Comparison of ENCODE assay signal across 36 mouse cellular contexts in genomic region chr5:121597332-121597731, GRCm38 (mm10). TPM values are rescaled to one million over a fixed set of nuclear protein-coding genes. Genes with fewer than 3 reads are reported as not detected.
DNase-seq lines count a peak whose midpoint lies in the region; ATAC-seq and TF ChIP-seq lines count a peak whose summit lies in the region.
"Had no signal": no experiment of that assay in that cellular context is flagged by ENCODE, and none has a peak within 500 bp of the region (broad histone marks: within the 10 kb centered on the region; RNA-seq: fewer than 3 reads in every experiment).

No protein-coding gene starts in this region.

- H3K36me3 ChIP-seq in lung, postnatal 0 days (ENCODE audit: insufficient read depth, low read length), result no peaks in the 10 kb centered on the region
- H3K36me3 ChIP-seq: G1E; heart, embryonic 13.5 days; liver, embryonic 13.5 days; lung, embryonic 15.5 days; midbrain, embryonic 10.5 days; midbrain, embryonic 15.5 days had no signal

- 0 out of 2 replicates have a peak overlapping the region, but pooled peaks have one; percentile 73 for H3K27ac ChIP-seq in lung, postnatal 0 days (ENCODE audit: low read length)
- peak overlapping the region; percentile 66 for H3K27ac ChIP-seq in bone marrow, adult 2 months (ENCODE audit: control insufficient read depth, insufficient read depth, low read depth, low read length, poor library complexity)
- H3K27ac ChIP-seq: heart, adult 2 months; heart, embryonic 13.5 days; hindbrain, embryonic 14.5 days; liver, embryonic 13.5 days; lung, embryonic 15.5 days; midbrain, embryonic 10.5 days; midbrain, embryonic 15.5 days; stomach, postnatal 0 days had no signal

- TF ChIP-seq EP300 in lung, postnatal 0 days (IDR thresholded peaks at IDR 0.05), result no peak

- no peak for DNase-seq in lung, postnatal 0 days (ENCODE audit: low spot score)
- no peak for DNase-seq in lung, adult 18-20 months
- peak; percentile 24 for DNase-seq in A20 (ENCODE audit: low read depth, low spot score)
- DNase-seq in left cerebral cortex, postnatal 10 days (ENCODE audit: extremely low spot score in 1 of 2, low spot score in 2 of 2), result no peak
- no peak for DNase-seq in lung, postnatal 14 days
- DNase-seq: adrenal gland, postnatal 10 days; cerebellum, adult 2 months; cerebellum, postnatal 14 days; gastrocnemius, postnatal 25 days; heart, adult 2 months; heart, postnatal 10 days; kidney, adult 9 months; kidney, postnatal 10 days; liver, embryonic 13.5 days; lung, postnatal 4 days; right cerebral cortex, adult 18-20 months; thymus, adult 18-20 months; thymus, postnatal 25 days had no signal

- TF ChIP-seq CTCF in lung, postnatal 0 days (IDR thresholded peaks at IDR 0.05), result no peak
- TF ChIP-seq CTCF in bone marrow, adult 2 months (IDR thresholded peaks at IDR 0.05; ENCODE audit: control insufficient read depth, insufficient read depth, low read length), result no peak

- no peak overlapping the region for H3K4me3 ChIP-seq in lung, postnatal 0 days (ENCODE audit: low read depth, low read length)
- no peak overlapping the region for H3K4me3 ChIP-seq in bone marrow, adult 2 months (replicated peaks; ENCODE audit: control insufficient read depth, low read depth, low read length)
- H3K4me3 ChIP-seq: heart, adult 2 months; heart, embryonic 13.5 days; liver, embryonic 13.5 days; lung, embryonic 15.5 days; midbrain, embryonic 10.5 days; midbrain, embryonic 15.5 days had no signal

- no peak overlapping the region for H3K9ac ChIP-seq in lung, postnatal 0 days (replicated peaks; ENCODE audit: low read depth)
- H3K9ac ChIP-seq: heart, embryonic 13.5 days; hindbrain, embryonic 14.5 days; liver, embryonic 13.5 days; lung, embryonic 15.5 days; midbrain, embryonic 15.5 days had no signal

- TF ChIP-seq POLR2A in bone marrow, adult 2 months (IDR thresholded peaks at IDR 0.05; ENCODE audit: borderline replicate concordance, control insufficient read depth, low read depth, low read length), result no peak

- ATAC-seq in lung, postnatal 0 days, result no peak
- 0 out of 2 replicates have a peak, but pooled peaks have one; percentile 7 for ATAC-seq in neutrophil, adult 5-6 weeks (ENCODE audit: extremely low read depth, insufficient number of reproducible peaks, low FRiP score, poor library complexity, severe bottlenecking)
- ATAC-seq: forebrain, embryonic 14.5 days; midbrain, embryonic 15.5 days; Patski had no signal

- H3K9me3 ChIP-seq in lung, postnatal 0 days (ENCODE audit: low read length), result no peaks in the 10 kb centered on the region
- H3K9me3 ChIP-seq: G1E; heart, embryonic 13.5 days; liver, embryonic 13.5 days; lung, embryonic 15.5 days; midbrain, embryonic 10.5 days; midbrain, embryonic 15.5 days had no signal

- H3K4me2 ChIP-seq in lung, postnatal 0 days (replicated peaks; ENCODE audit: low read depth, low read length), result no peak overlapping the region
- H3K4me2 ChIP-seq: heart, embryonic 13.5 days; hindbrain, embryonic 14.5 days; liver, embryonic 13.5 days; lung, embryonic 15.5 days; midbrain, embryonic 15.5 days had no signal

- WGBS in lung, postnatal 0 days, result 58% methylated on average over 4 of the region's 4 CpGs
- WGBS in bone marrow, adult 2 months, result 33% methylated on average over 4 of the region's 4 CpGs

- intact Hi-C loops in left cerebral cortex, postnatal 10 days (cut with DNase I), result no loop called here

- H3K4me1 ChIP-seq in lung, postnatal 0 days (ENCODE audit: insufficient read depth, low read depth, low read length), result peaks cover 6% of the 10 kb centered on the region; the same call in 1 of the 2 replicates
- H3K4me1 ChIP-seq in bone marrow, adult 2 months (ENCODE audit: control insufficient read depth, insufficient read depth, low read length), result peaks cover 15% of the 10 kb centered on the region

- no peaks in the 10 kb centered on the region for H3K27me3 ChIP-seq in lung, postnatal 0 days (replicated peaks; ENCODE audit: insufficient read depth, low read length)
- H3K27me3 ChIP-seq: liver, embryonic 13.5 days; lung, embryonic 15.5 days; midbrain, embryonic 15.5 days; Patski had no signal

RNA-seq across cellular contexts. Expression of gene Aldh2, which starts 3.7 kb away (rescaled TPM):
- 580 and 606 TPM in 2 replicates for polyA plus RNA-seq in lung, postnatal 0 days (2015; fragmentation: Nextera tagmentation; extraction: Ambion mirVana)
- 151 and 336 TPM in 2 replicates for polyA plus RNA-seq in bone marrow, adult 2 months (2011; ENCODE audit: insufficient read depth, insufficient read length, low replicate concordance, missing spikeins)
- total RNA-seq in neutrophil, adult 5-6 weeks (2017), result 253 and 275 TPM in 2 replicates
- 10 to 100 TPM; 71.5 to 72.7 TPM for total RNA-seq in left cerebral cortex, postnatal 10 days (2021)

RNA-seq across cellular contexts. Expression of gene Acad12, which starts 21.4 kb away (rescaled TPM):
- 5.8 and 6.4 TPM in 2 replicates for polyA plus RNA-seq in lung, postnatal 0 days (2015; fragmentation: Nextera tagmentation; extraction: Ambion mirVana)
- polyA plus RNA-seq in bone marrow, adult 2 months (2011; ENCODE audit: insufficient read depth, insufficient read length, low replicate concordance, missing spikeins), result 1.3 and 2.1 TPM in 2 replicates
- 7.3 and 8.2 TPM in 2 replicates for total RNA-seq in neutrophil, adult 5-6 weeks (2017)
- 1 to 10 TPM; 4.0 to 5.4 TPM for total RNA-seq in left cerebral cortex, postnatal 10 days (2021)

RNA-seq across cellular contexts. Expression of gene Mapkapk5, which starts 51.6 kb away (rescaled TPM):
- 39.1 and 42.1 TPM in 2 replicates for polyA plus RNA-seq in lung, postnatal 0 days (2015; fragmentation: Nextera tagmentation; extraction: Ambion mirVana)
- polyA plus RNA-seq in bone marrow, adult 2 months (2011; ENCODE audit: insufficient read depth, insufficient read length, low replicate concordance, missing spikeins), result 40.3 and 47.4 TPM in 2 replicates
- 149 and 179 TPM in 2 replicates for total RNA-seq in neutrophil, adult 5-6 weeks (2017)
- 10 to 100 TPM; 78.6 to 79.8 TPM for total RNA-seq in left cerebral cortex, postnatal 10 days (2021)

RNA-seq across cellular contexts. Expression of gene Adam1a, which starts 52.0 kb away (rescaled TPM):
- 1.4 and 1.6 TPM in 2 replicates for polyA plus RNA-seq in lung, postnatal 0 days (2015; fragmentation: Nextera tagmentation; extraction: Ambion mirVana)
- 2.6 and 2.7 TPM in 2 replicates for polyA plus RNA-seq in bone marrow, adult 2 months (2011; ENCODE audit: insufficient read depth, insufficient read length, low replicate concordance, missing spikeins)
- total RNA-seq in neutrophil, adult 5-6 weeks (2017), result 13.8 and 14.0 TPM in 2 replicates
- 1 to 10 TPM; 8.1 to 8.2 TPM for total RNA-seq in left cerebral cortex, postnatal 10 days (2021)

RNA-seq across cellular contexts. Expression of gene Gm42878, which starts 52.0 kb away (rescaled TPM):
- not detected in 2 replicates for polyA plus RNA-seq in lung, postnatal 0 days (2015; fragmentation: Nextera tagmentation; extraction: Ambion mirVana)
- polyA plus RNA-seq in bone marrow, adult 2 months (2011; ENCODE audit: insufficient read depth, insufficient read length, low replicate concordance, missing spikeins), result 0.23 TPM in 1 of 2 replicates, not detected in the other
- total RNA-seq in neutrophil, adult 5-6 weeks (2017), result not detected in 2 replicates
- not detected for total RNA-seq in left cerebral cortex, postnatal 10 days (2021)
- total RNA-seq: G1E; gastrocnemius, adult 18-20 months; gastrocnemius, postnatal 25 days; heart, postnatal 10 days; hematopoietic stem cell, adult 5-6 weeks; left cerebral cortex, postnatal 14 days had no signal
- polyA plus RNA-seq: embryonic facial prominence, embryonic 11.5 days; forebrain, embryonic 14.5 days; G1E; heart, embryonic 13.5 days; hindbrain, embryonic 14.5 days; intestine, postnatal 0 days; limb, embryonic 11.5 days; liver, embryonic 13.5 days; lung, embryonic 15.5 days; midbrain, embryonic 10.5 days; midbrain, embryonic 15.5 days; neural tube, embryonic 11.5 days; stomach, postnatal 0 days had no signal
